Mouse (Mus musculus): ENCODE data around the gene Ermap.

DNA sequence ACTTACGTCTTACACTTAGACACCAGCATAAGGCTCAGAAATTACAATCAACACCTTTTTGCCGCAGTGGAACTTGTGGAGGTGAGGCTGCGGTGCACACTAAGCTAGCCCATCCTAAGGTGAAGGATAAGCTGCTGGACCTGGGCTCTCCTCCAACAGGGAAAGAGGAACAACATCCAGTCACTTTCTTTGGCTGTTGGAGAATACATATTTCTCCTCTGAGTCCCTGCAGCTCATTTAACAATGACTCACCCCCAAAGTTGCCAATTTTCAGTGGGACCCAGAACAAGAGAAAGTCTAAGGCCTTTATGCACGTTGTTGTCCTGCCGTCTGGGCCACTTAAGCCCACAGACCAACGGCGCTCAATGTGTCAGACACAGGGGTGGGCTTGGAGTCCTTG lies 43.0 kb downstream of the Ermap start:
- TF ChIP-seq CTCF (IDR thresholded peaks at IDR 0.05; ENCODE audit: insufficient read depth, low read depth, low read length) = no peak
- no peak for TF ChIP-seq POLR2A (IDR thresholded peaks at IDR 0.05; ENCODE audit: insufficient read depth, low read depth, low read length)

Data from olfactory bulb, adult 2 months (tissue).